Mouse (Mus musculus): ENCODE measurements around the gene Sbk1. TPM values are rescaled to one million over a fixed set of nuclear protein-coding genes. Genes with fewer than 3 reads are reported as not detected.
"Not testable (repeated sequence)": the region's sequence is repeated elsewhere in the genome, so short reads cannot be mapped to it uniquely, and the experiment has no call there.

Sbk1 gene
- total and polyA plus RNA-seq, 2 experiments from 2014 or later = 204 to 497 TPM

- Histone ChIP-seq H3K4me2 (ENCODE audit: low read depth) (no peak overlapping the region), H3K27ac (ENCODE audit: low read depth, low read length) (no peak overlapping the region), H3K4me1 (ENCODE audit: insufficient read depth) (peaks cover 27% of the 10 kb centered on the region), H3K4me3 (ENCODE audit: low read depth, low read length) (no peak overlapping the region), H3K9me3 (ENCODE audit: low read length) (no peaks in the 10 kb centered on the region), H3K9ac (no peak overlapping the region), H3K36me3 (ENCODE audit: insufficient read depth) (peaks cover 30% of the 10 kb centered on the region), H3K27me3 (ENCODE audit: insufficient read depth, low read length) (no peaks in the 10 kb centered on the region)
- TF ChIP-seq CTCF (IDR thresholded peaks at IDR 0.05; ENCODE audit: low read depth) = no peak
- no peak for ATAC-seq
- 68% methylated on average over 16 of the region's 16 CpGs for WGBS
- DNase-seq = no peak
These were observed 9.7 kb downstream of the Sbk1 start for GRCm38 (mm10) chr7:126281876-126282682.

GRCm38 (mm10) chr7:126282683-126282990, 10.2 kb downstream of the Sbk1 start:
- DNase-seq; H3K9me3 ChIP-seq (ENCODE audit: low read length); H3K27me3 ChIP-seq (ENCODE audit: insufficient read depth, low read length); ATAC-seq; H3K9ac ChIP-seq; H3K4me3 ChIP-seq (ENCODE audit: low read depth, low read length); H3K27ac ChIP-seq (ENCODE audit: low read depth, low read length); H3K4me2 ChIP-seq (ENCODE audit: low read depth): not testable (repeated sequence)
- Histone ChIP-seq H3K4me1 (ENCODE audit: insufficient read depth) (peaks cover 24% of the 10 kb centered on the region), H3K36me3 (ENCODE audit: insufficient read depth) (peaks cover 27% of the 10 kb centered on the region)
- 76% methylated on average over 7 of the region's 8 CpGs for WGBS

- peaks cover 21% of the 10 kb centered on the region for H3K36me3 ChIP-seq (ENCODE audit: insufficient read depth)
- H3K4me1 ChIP-seq (ENCODE audit: insufficient read depth) = peaks cover 28% of the 10 kb centered on the region
These were observed 11.6 kb downstream of the Sbk1 start for GRCm38 (mm10) chr7:126284021-126284420.

GRCm38 (mm10) chr7:126284441-126284840, 12.0 kb downstream of the Sbk1 start:
- TF ChIP-seq CTCF (IDR thresholded peaks at IDR 0.05; ENCODE audit: low read depth) = no peak
- ATAC-seq = no peak
- WGBS = 82% methylated on average over 4 of the region's 4 CpGs
- Histone ChIP-seq H3K4me1 (ENCODE audit: insufficient read depth) (peaks cover 32% of the 10 kb centered on the region), H3K4me2 (ENCODE audit: low read depth) (no peak overlapping the region), H3K4me3 (ENCODE audit: low read depth, low read length) (no peak overlapping the region), H3K27me3 (ENCODE audit: insufficient read depth, low read length) (no peaks in the 10 kb centered on the region), H3K9me3 (ENCODE audit: low read length) (no peaks in the 10 kb centered on the region), H3K36me3 (ENCODE audit: insufficient read depth) (peaks cover 17% of the 10 kb centered on the region), H3K27ac (ENCODE audit: low read depth, low read length) (no peak overlapping the region), H3K9ac (no peak overlapping the region)
- DNase-seq = no peak

More at GRCm38 (mm10) chr7:126284021-126284420, 11.6 kb downstream of the Sbk1 start:
- H3K9me3 ChIP-seq (ENCODE audit: low read length) = no peaks in the 10 kb centered on the region
- no peak overlapping the region for H3K9ac ChIP-seq
- H3K4me3 ChIP-seq (ENCODE audit: low read depth, low read length) = no peak overlapping the region
- no peak overlapping the region for H3K27ac ChIP-seq (ENCODE audit: low read depth, low read length)
- 92% methylated on average over 5 of the region's 5 CpGs for WGBS
- no peak overlapping the region for H3K4me2 ChIP-seq (ENCODE audit: low read depth)
- no peak for TF ChIP-seq CTCF (IDR thresholded peaks at IDR 0.05; ENCODE audit: low read depth)
- DNase-seq = no peak
- no peaks in the 10 kb centered on the region for H3K27me3 ChIP-seq (ENCODE audit: insufficient read depth, low read length)
- ATAC-seq = no peak

- DNase-seq (no peak), ATAC-seq (no peak)
- peak overlapping the region; percentile 9; the same call in 1 of the 2 replicates for H3K27ac ChIP-seq (ENCODE audit: low read depth, low read length)
- no peak overlapping the region for H3K9ac ChIP-seq
- no peaks in the 10 kb centered on the region for H3K27me3 ChIP-seq (ENCODE audit: insufficient read depth, low read length)
- WGBS = 67% methylated on average over 4 of the region's 4 CpGs
- no peak overlapping the region for H3K4me2 ChIP-seq (ENCODE audit: low read depth)
- H3K9me3 ChIP-seq (ENCODE audit: low read length) = no peaks in the 10 kb centered on the region
- H3K36me3 ChIP-seq (ENCODE audit: insufficient read depth) = peaks cover 15% of the 10 kb centered on the region
- TF ChIP-seq CTCF (IDR thresholded peaks at IDR 0.05; ENCODE audit: low read depth) = no peak
- H3K4me1 ChIP-seq (ENCODE audit: insufficient read depth) = peaks cover 32% of the 10 kb centered on the region
- no peak overlapping the region for H3K4me3 ChIP-seq (ENCODE audit: low read depth, low read length)
These were observed 12.4 kb downstream of the Sbk1 start for GRCm38 (mm10) chr7:126284865-126285264.

- Histone ChIP-seq H3K9ac (no peak overlapping the region), H3K4me3 (ENCODE audit: low read depth, low read length) (no peak overlapping the region), H3K4me2 (ENCODE audit: low read depth) (no peak overlapping the region), H3K9me3 (ENCODE audit: low read length) (no peaks in the 10 kb centered on the region), H3K36me3 (ENCODE audit: insufficient read depth) (peaks cover 17% of the 10 kb centered on the region), H3K27me3 (ENCODE audit: insufficient read depth, low read length) (no peaks in the 10 kb centered on the region), H3K4me1 (ENCODE audit: insufficient read depth) (peaks cover 32% of the 10 kb centered on the region), H3K27ac (ENCODE audit: low read depth, low read length) (peak overlapping the region; percentile 9; the same call in 1 of the 2 replicates)
- ATAC-seq = peak; percentile 9; the same call in 1 of the 2 replicates
- no peak for TF ChIP-seq CTCF (IDR thresholded peaks at IDR 0.05; ENCODE audit: low read depth)
- 56% methylated on average over 12 of the region's 12 CpGs for WGBS
- DNase-seq = no peak
These were observed 13.1 kb downstream of the Sbk1 start for GRCm38 (mm10) chr7:126285293-126286211.

GRCm38 (mm10) chr7:126286311-126286710, 13.9 kb downstream of the Sbk1 start:
- no peak overlapping the region for H3K27ac ChIP-seq (ENCODE audit: low read depth, low read length)
- H3K4me1 ChIP-seq (ENCODE audit: insufficient read depth) = peaks cover 32% of the 10 kb centered on the region
- no peaks in the 10 kb centered on the region for H3K9me3 ChIP-seq (ENCODE audit: low read length)
- H3K4me2 ChIP-seq (ENCODE audit: low read depth) = no peak overlapping the region
- WGBS = 85% methylated on average over 2 of the region's 2 CpGs
- ATAC-seq = no peak
- H3K9ac ChIP-seq = no peak overlapping the region
- H3K27me3 ChIP-seq (ENCODE audit: insufficient read depth, low read length) = no peaks in the 10 kb centered on the region
- DNase-seq = no peak
- peaks cover 22% of the 10 kb centered on the region for H3K36me3 ChIP-seq (ENCODE audit: insufficient read depth)
- H3K4me3 ChIP-seq (ENCODE audit: low read depth, low read length) = no peak overlapping the region
- no peak for TF ChIP-seq CTCF (IDR thresholded peaks at IDR 0.05; ENCODE audit: low read depth)
